Mouse (Mus musculus) large intestine, adult 2 months (tissue): ENCODE data around the gene Trim26. TPM values are rescaled to one million over a fixed set of nuclear protein-coding genes. Genes with fewer than 3 reads are reported as not detected.
A peak's percentile ranks its signal among the peaks of the same experiment; 100 is the strongest.
"Not testable (repeated sequence)": the region's sequence is repeated elsewhere in the genome, so short reads cannot be mapped to it uniquely, and the experiment has no call there.

Source experiments
- DNase-seq: peaks from one replicate; pipeline ENCODE4 v3.0.0-alpha.2; 2012; ENCODE audit warnings: low read depth, low spot score
- WGBS: fragments of 180-500 bp; shearing (Covaris S2); methylation state at CpG from one replicate; pipeline ENCODE4 v1.1.7; 2018; 5-methylcytosine and 5-hydroxymethylcytosine counted together
- polyA plus RNA-seq: library from polyadenylated mRNA; depleted of rRNA; stranded (reverse); fragments of >200 nt; gene quantifications from 2 replicates; pipeline ENCODE4 v1.2.3, GENCODE M21; 2012

Gene Trim26
- polyA plus RNA-seq, 1 experiment, result 36.3 TPM

- no peak for DNase-seq
- 47% methylated on average over 2 of the region's 2 CpGs for WGBS
Observed at GRCm38 (mm10) chr17:36849992-36850391, 13.1 kb downstream of the Trim26 start.

- no peak for DNase-seq
Observed at GRCm38 (mm10) chr17:36851200-36851599, 14.3 kb downstream of the Trim26 start.

GRCm38 (mm10) chr17:36851627-36852026 lies 14.7 kb downstream of the Trim26 start:
- whole genome bisulfite sequencing, result 78% methylated on average over 5 of the region's 5 CpGs
- no peak for DNase-seq

More at GRCm38 (mm10) chr17:36851200-36851599, 14.3 kb downstream of the Trim26 start:
- 42% methylated on average over 5 of the region's 5 CpGs for WGBS

GRCm38 (mm10) chr17:36855484-36855883 lies 18.6 kb downstream of the Trim26 start:
- WGBS, result 84% methylated on average over 3 of the region's 3 CpGs
- DNase-seq, result no peak

GRCm38 (mm10) chr17:36856236-36856635 lies 19.3 kb downstream of the Trim26 start:
- 88% methylated on average over 4 of the region's 4 CpGs for WGBS
- no peak for DNase-seq

GRCm38 (mm10) chr17:36858181-36858580 lies 21.2 kb downstream of the Trim26 start:
- DNase-seq, result no peak
- 85% methylated on average over 3 of the region's 3 CpGs for WGBS

GRCm38 (mm10) chr17:36861680-36862079 lies 24.7 kb downstream of the Trim26 start:
- 16% methylated on average over 2 of the region's 2 CpGs for WGBS
- no peak for DNase-seq

- WGBS, result 7% methylated on average over 29 of the region's 29 CpGs
- peak; percentile 79 for DNase-seq
Observed at GRCm38 (mm10) chr17:36866719-36867527, 30.0 kb downstream of the Trim26 start, which contains the start of gene Trim15. TSS of gene Trim15 (minus strand) at chr17:36867210.

- 90% methylated on average over 2 of the region's 2 CpGs for WGBS
- no peak for DNase-seq
Observed at GRCm38 (mm10) chr17:36868836-36869235, 31.9 kb downstream of the Trim26 start.

GRCm38 (mm10) chr17:36869284-36869954 lies 32.5 kb downstream of the Trim26 start, which contains the start of gene Trim10:
TSS of gene Trim10 (plus strand) at chr17:36869574.
- WGBS, result 77% methylated on average over 4 of the region's 4 CpGs
- no peak for DNase-seq

- WGBS, result 65% methylated on average over 25 of the region's 25 CpGs
- no peak for DNase-seq
Observed at GRCm38 (mm10) chr17:36869955-36870810, 33.2 kb downstream of the Trim26 start.

GRCm38 (mm10) chr17:36874636-36875035 lies 37.7 kb downstream of the Trim26 start:
- 22% methylated on average over 4 of the region's 4 CpGs for WGBS
- DNase-seq, result no peak

GRCm38 (mm10) chr17:36883350-36883749 lies 46.4 kb downstream of the Trim26 start:
- 77% methylated on average over 2 of the region's 2 CpGs for WGBS
- DNase-seq, result no peak

GRCm38 (mm10) chr17:36885132-36885790 lies 48.3 kb downstream of the Trim26 start:
- no peak for DNase-seq
- 45% methylated on average over 12 of the region's 12 CpGs for WGBS

GRCm38 (mm10) chr17:36890073-36890903 lies 53.4 kb downstream of the Trim26 start, which contains the start of gene Trim40:
TSS of gene Trim40 (minus strand) at chr17:36890123.
- WGBS, result 42% methylated on average over 5 of the region's 5 CpGs
- DNase-seq, result no peak

- DNase-seq, result not testable (repeated sequence)
- 92% methylated on average over 1 of the region's 1 CpGs for WGBS
Observed at GRCm38 (mm10) chr17:36891496-36891895, 54.6 kb downstream of the Trim26 start.

GRCm38 (mm10) chr17:36892362-36892761 lies 55.4 kb downstream of the Trim26 start:
- DNase-seq, result no peak
- WGBS, result 2% methylated on average over 2 of the region's 2 CpGs

GRCm38 (mm10) chr17:36893387-36893786 lies 56.5 kb downstream of the Trim26 start:
- WGBS, result 51% methylated on average over 5 of the region's 5 CpGs
- DNase-seq, result no peak
